Mouse (Mus musculus): Measurements from ENCODE around the gene Glt1d1.

DNA sequence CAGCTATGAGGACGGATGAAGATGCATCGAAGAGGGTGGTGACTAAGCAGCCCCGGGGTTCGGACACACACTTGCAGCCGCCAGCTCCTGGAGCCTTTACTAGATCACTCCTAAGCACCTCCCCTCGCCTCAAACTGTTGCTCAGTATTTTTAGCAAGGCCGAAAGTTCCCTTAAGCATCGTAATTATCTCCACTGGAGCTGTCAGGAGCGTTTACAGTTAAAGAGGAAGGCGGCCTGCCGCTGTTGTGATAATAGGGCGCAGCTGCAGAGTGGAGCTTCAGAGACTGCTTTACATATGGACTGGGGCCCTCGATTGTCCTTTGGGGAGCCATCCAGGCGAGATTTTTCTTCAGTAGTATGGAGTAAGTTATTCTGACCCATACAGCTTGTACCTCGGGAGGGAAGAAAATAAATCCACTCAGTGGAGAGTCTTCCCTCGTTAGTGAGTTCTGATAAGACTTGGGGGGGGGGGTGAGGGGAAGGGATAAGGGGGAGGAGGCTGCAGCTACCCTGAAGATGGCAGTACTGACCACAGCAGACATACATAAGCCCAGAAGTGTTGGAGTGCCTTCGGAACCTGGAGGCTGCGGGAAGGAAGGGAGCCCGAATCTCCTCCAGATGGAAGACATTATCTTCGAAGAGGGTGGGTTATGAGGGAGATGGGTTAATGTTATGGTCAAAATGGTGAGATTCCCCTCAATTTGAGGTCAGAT is 119.4 kb downstream of the Glt1d1 start:
- no peak for TF ChIP-seq POLR2A (IDR thresholded peaks at IDR 0.05; ENCODE audit: extremely low read depth, insufficient read depth, low read length)
- no peak for TF ChIP-seq CTCF (IDR thresholded peaks at IDR 0.05; ENCODE audit: low read depth, low read length)

All from liver, adult 2 months (tissue).